22 mouse cellular contexts compared by ENCODE assay signal in genomic region chr4:141622091-141622490, GRCm38 (mm10). TPM values are rescaled to one million over a fixed set of nuclear protein-coding genes. Genes with fewer than 3 reads are reported as not detected.
DNase-seq lines count a peak whose midpoint lies in the region; ATAC-seq and TF ChIP-seq lines count a peak whose summit lies in the region.
"Had no signal": no experiment of that assay in that cellular context is flagged by ENCODE, and none has a peak within 500 bp of the region (broad histone marks: within the 10 kb centered on the region; RNA-seq: fewer than 3 reads in every experiment).

No protein-coding gene starts in this region.

- H3K27me3 ChIP-seq in intestine, embryonic 16.5 days (replicated peaks; ENCODE audit: control insufficient read depth, insufficient read depth, low read length), result no peaks in the 10 kb centered on the region
- no peaks in the 10 kb centered on the region for H3K27me3 ChIP-seq in stomach, postnatal 0 days (ENCODE audit: control insufficient read depth, insufficient read depth, low read length)
- H3K27me3 ChIP-seq: heart, embryonic 12.5 days had no signal

- peak overlapping the region; percentile 37; the same call in 1 of the 2 replicates for H3K4me2 ChIP-seq in intestine, embryonic 16.5 days (ENCODE audit: low read depth, low read length)
- no peak overlapping the region for H3K4me2 ChIP-seq in stomach, postnatal 0 days (replicated peaks; ENCODE audit: low read depth)
- H3K4me2 ChIP-seq: embryonic facial prominence, embryonic 12.5 days; heart, embryonic 12.5 days; hindbrain, embryonic 12.5 days had no signal

- H3K36me3 ChIP-seq in intestine, embryonic 16.5 days (ENCODE audit: control insufficient read depth, insufficient read depth, low read length), result peaks cover 6% of the 10 kb centered on the region; the same call in 1 of the 2 replicates
- H3K36me3 ChIP-seq in stomach, postnatal 0 days (ENCODE audit: control insufficient read depth, insufficient read depth, low read length), result peaks cover 8% of the 10 kb centered on the region; the same call in 1 of the 2 replicates

- 87% methylated on average over 8 of the region's 8 CpGs for WGBS in intestine, embryonic 16.5 days
- 82% methylated on average over 8 of the region's 8 CpGs for WGBS in stomach, postnatal 0 days

- H3K4me1 ChIP-seq in intestine, embryonic 16.5 days (ENCODE audit: control insufficient read depth, insufficient read depth, low read length), result peaks cover 25% of the 10 kb centered on the region
- peaks cover 5% of the 10 kb centered on the region; the same call in 1 of the 2 replicates for H3K4me1 ChIP-seq in stomach, postnatal 0 days (replicated peaks; ENCODE audit: control insufficient read depth, insufficient read depth)

- peak overlapping the region; percentile 30; the same call in 1 of the 2 replicates for H3K9ac ChIP-seq in intestine, embryonic 16.5 days (ENCODE audit: low read depth, low read length)
- H3K9ac ChIP-seq in stomach, postnatal 0 days (ENCODE audit: low read length), result no peak overlapping the region
- H3K9ac ChIP-seq: embryonic facial prominence, embryonic 12.5 days; heart, embryonic 12.5 days; hindbrain, embryonic 12.5 days had no signal

- H3K27ac ChIP-seq in intestine, embryonic 16.5 days (ENCODE audit: low read length), result no peak overlapping the region
- H3K27ac ChIP-seq in stomach, postnatal 0 days (replicated peaks), result no peak overlapping the region
- H3K27ac ChIP-seq: embryonic facial prominence, embryonic 12.5 days; hindbrain, embryonic 12.5 days had no signal

- peak; percentile 28 for DNase-seq in cerebellum, adult 9-11 months
- no peak for DNase-seq in cerebellum, adult 8-10 months
- DNase-seq in heart, adult 11 months, result peak; percentile 92
- no peak for DNase-seq in heart, adult 9 months (ENCODE audit: low spot score in 2 of 2)
- peak; percentile 14 for DNase-seq in stomach, postnatal 0 days (ENCODE audit: low spot score)
- no peak for DNase-seq in adipocyte (ENCODE audit: low spot score)
- DNase-seq: adrenal gland, postnatal 14 days; B cell, adult 2 months; cerebellum, adult 18-20 months; cerebellum, postnatal 14 days; gastrocnemius, postnatal 14 days; heart, postnatal 36 days; kidney, adult 8-10 months had no signal

- TF ChIP-seq CTCF in stomach, postnatal 0 days (IDR thresholded peaks at IDR 0.05; ENCODE audit: low read depth), result no peak

- H3K4me3 ChIP-seq in intestine, embryonic 16.5 days (ENCODE audit: low read length), result no peak overlapping the region; the same call in 1 of the 2 replicates
- no peak overlapping the region for H3K4me3 ChIP-seq in stomach, postnatal 0 days (ENCODE audit: low read depth, low read length)
- H3K4me3 ChIP-seq: embryonic facial prominence, embryonic 12.5 days; heart, embryonic 12.5 days; hindbrain, embryonic 12.5 days had no signal

- no peaks in the 10 kb centered on the region for H3K9me3 ChIP-seq in intestine, embryonic 16.5 days (ENCODE audit: control insufficient read depth, low read length)
- no peaks in the 10 kb centered on the region for H3K9me3 ChIP-seq in stomach, postnatal 0 days (ENCODE audit: control insufficient read depth, low read length)
- H3K9me3 ChIP-seq: embryonic facial prominence, embryonic 12.5 days; G1E; heart, embryonic 12.5 days; hindbrain, embryonic 12.5 days had no signal

- no peak for ATAC-seq in intestine, embryonic 16.5 days
- no peak for ATAC-seq in stomach, postnatal 0 days (ENCODE audit: low FRiP score, low TSS enrichment)
- ATAC-seq: CD4-positive, CD25-positive, alpha-beta regulatory T cell, adult 4 months; forebrain, embryonic 14.5 days; hindbrain, embryonic 16.5 days; inflammation-experienced regulatory T-cells, adult 6 months had no signal

- TF ChIP-seq EP300 in stomach, postnatal 0 days (optimal IDR thresholded peaks at IDR 0.05), result no peak

RNA-seq across cellular contexts. Expression of gene Slc25a34, which starts 1.5 kb away (rescaled TPM):
- 7.4 and 10.5 TPM in 2 replicates for polyA plus RNA-seq in intestine, embryonic 16.5 days (2015; fragmentation: Nextera tagmentation; extraction: Ambion mirVana)
- polyA plus RNA-seq in stomach, postnatal 0 days (2015; fragmentation: Nextera tagmentation; extraction: Ambion mirVana), result 1.6 and 1.8 TPM in 2 replicates
- polyA plus RNA-seq: CD4-positive, CD25-positive, alpha-beta regulatory T cell, adult 4 months; embryonic facial prominence, embryonic 12.5 days; forebrain, embryonic 14.5 days; G1E; hindbrain, embryonic 12.5 days had no signal

RNA-seq across cellular contexts. Expression of gene Tmem82, which starts 3.7 kb away (rescaled TPM):
- 31.7 and 36.4 TPM in 2 replicates for polyA plus RNA-seq in intestine, embryonic 16.5 days (2015; fragmentation: Nextera tagmentation; extraction: Ambion mirVana)
- polyA plus RNA-seq in stomach, postnatal 0 days (2015; fragmentation: Nextera tagmentation; extraction: Ambion mirVana), result 2.2 and 2.3 TPM in 2 replicates
- polyA plus RNA-seq: CD4-positive, CD25-positive, alpha-beta regulatory T cell, adult 4 months; forebrain, embryonic 14.5 days; G1E had no signal

RNA-seq across cellular contexts. Expression of gene Fblim1, which starts 16.2 kb away (rescaled TPM):
- polyA plus RNA-seq in intestine, embryonic 16.5 days (2015; fragmentation: Nextera tagmentation; extraction: Ambion mirVana), result 63.8 and 66.2 TPM in 2 replicates
- 45.1 and 49.2 TPM in 2 replicates for polyA plus RNA-seq in stomach, postnatal 0 days (2015; fragmentation: Nextera tagmentation; extraction: Ambion mirVana)
- polyA plus RNA-seq: G1E had no signal

RNA-seq across cellular contexts. Expression of gene Plekhm2, which starts 42.6 kb away (rescaled TPM):
- polyA plus RNA-seq in intestine, embryonic 16.5 days (2015; fragmentation: Nextera tagmentation; extraction: Ambion mirVana), result 5.5 and 5.9 TPM in 2 replicates
- polyA plus RNA-seq in stomach, postnatal 0 days (2015; fragmentation: Nextera tagmentation; extraction: Ambion mirVana), result 3.5 and 4.3 TPM in 2 replicates

Comparison
In these comparisons a context has a peak if more than half of its experiments do, and no peak if none do; other contexts are left out.
1. DNase-seq: peak in cerebellum, adult 9-11 months (single experiment), heart, adult 11 months (single experiment) and stomach, postnatal 0 days (single experiment); none in cerebellum, adult 8-10 months (single experiment), heart, adult 9 months (0 of 2) and adipocyte (single experiment).